Mouse (Mus musculus) urinary bladder, adult 2 months (tissue): Measurements from ENCODE around the gene Gpr153. TPM values are rescaled to one million over a fixed set of nuclear protein-coding genes. Genes with fewer than 3 reads are reported as not detected.
"Not testable (repeated sequence)": the region's sequence is repeated elsewhere in the genome, so short reads cannot be mapped to it uniquely, and the experiment has no call there.

ENCODE experiments used
- DNase-seq: peaks from one replicate; pipeline ENCODE4 v3.0.0; 2022; ENCODE audit warnings: low spot score
- polyA plus RNA-seq: library from polyadenylated mRNA; depleted of rRNA; stranded (reverse); fragments of >200 nt; gene quantifications from 2 replicates; pipeline ENCODE4 v1.2.3, GENCODE M21; 2012; rRNA removed

Gene Gpr153
- polyA plus RNA-seq, result 31.3 and 39.2 TPM in 2 replicates

- DNase-seq, result no peak
These were observed at the start of gene Gpr153 for GRCm38 (mm10) chr4:152273621-152274236. Gpr153 (plus strand) TSS chr4:152274232.

DNA sequence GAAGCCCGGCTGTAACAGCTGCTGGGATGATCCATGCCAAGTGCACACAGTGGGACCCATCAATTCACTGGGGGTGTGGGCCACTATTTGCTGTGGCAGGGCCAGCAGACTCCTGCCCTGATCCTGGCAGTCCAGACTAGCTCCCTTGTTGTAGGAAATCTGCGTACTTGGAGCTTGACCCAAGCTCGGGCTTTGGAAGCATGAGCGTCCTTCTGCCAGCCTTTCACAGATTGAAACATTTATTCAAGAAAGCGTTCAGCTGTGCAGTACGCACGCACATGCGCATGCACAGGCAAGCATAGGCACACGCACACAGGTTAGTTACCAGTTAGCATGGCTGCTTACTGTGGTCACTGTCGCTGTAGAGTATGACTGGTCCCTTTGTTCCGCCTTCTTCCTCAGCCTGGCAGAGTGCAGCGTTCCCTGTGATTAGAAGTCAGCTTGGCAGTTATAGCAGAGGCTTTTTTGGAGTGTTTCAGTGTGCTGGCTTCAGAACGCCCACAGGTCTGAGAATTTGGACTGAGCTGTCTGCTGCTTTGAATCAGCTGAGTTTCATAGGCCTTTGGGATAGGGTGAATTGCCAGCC lies 47.0 kb upstream of the Gpr153 start:
- DNase-seq, result no peak

GRCm38 (mm10) chr4:152227749-152228527 lies 46.1 kb upstream of the Gpr153 start:
- no peak for DNase-seq

DNA sequence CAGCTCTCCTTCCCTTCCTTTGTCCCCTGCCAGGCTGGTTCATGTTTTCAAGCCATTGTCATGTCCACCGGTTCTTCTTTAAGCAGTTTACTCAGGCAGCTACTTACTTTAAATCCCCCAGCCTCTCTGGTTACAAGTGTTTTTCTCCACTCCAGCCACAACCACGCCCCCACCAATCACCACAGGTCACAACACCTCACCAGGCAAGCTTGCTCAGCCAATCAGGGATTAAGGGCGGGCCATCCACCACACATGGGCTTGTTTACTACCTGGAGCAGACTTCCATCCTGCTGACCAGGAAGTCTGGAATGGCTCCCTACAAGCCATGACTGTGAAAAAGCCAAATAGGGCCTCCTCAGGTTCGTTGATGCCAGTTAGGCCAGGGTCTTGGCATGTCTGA lies 43.7 kb upstream of the Gpr153 start:
- DNase-seq, result not testable (repeated sequence)

- DNase-seq, result no peak
These were observed 42.7 kb upstream of the Gpr153 start for GRCm38 (mm10) chr4:152231326-152231725.

DNA sequence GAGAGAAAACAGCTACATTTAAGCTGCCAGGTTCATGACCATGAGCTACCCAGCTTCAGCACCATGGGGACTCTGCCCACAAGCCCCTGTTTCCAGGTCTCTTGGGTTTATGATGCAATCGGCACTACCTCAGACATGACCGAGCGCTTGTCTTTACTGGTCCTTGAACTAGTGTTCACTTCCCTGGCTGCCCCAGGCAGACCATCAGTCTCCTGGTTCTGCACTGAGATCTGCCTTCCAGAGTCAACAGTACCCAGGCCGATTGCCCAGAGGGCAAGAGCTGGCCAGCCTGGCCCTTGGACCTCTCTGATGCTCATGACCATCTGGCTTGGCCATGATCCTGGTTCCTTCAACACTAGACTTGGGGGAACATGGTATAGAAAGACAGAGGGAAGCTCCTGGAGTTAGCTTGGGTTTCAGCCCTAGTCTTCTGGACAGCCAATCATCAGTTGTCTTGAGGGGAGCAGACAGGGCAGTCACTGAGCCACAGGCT lies 41.6 kb upstream of the Gpr153 start:
- DNase-seq, result no peak

DNA sequence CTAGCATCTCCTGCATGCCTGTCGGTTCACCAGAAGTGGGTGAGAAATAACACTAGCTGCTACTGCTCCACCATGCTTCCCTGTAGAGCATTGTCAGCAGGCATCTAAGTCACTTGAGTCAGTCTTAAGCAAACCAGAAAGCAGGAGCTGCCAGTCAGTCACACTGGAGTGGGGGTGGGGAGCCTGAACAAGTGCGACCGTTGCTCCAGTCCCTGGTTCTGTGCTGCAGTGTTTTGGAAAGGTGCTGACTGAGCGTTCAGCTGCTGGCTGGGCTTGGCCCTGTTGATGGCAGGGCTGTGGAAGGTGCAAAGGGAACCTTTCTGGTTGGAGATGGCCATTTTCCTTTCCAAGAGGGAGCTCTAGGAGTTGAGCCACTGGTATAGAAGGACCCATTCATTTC lies 34.1 kb upstream of the Gpr153 start:
- DNase-seq, result no peak

DNA sequence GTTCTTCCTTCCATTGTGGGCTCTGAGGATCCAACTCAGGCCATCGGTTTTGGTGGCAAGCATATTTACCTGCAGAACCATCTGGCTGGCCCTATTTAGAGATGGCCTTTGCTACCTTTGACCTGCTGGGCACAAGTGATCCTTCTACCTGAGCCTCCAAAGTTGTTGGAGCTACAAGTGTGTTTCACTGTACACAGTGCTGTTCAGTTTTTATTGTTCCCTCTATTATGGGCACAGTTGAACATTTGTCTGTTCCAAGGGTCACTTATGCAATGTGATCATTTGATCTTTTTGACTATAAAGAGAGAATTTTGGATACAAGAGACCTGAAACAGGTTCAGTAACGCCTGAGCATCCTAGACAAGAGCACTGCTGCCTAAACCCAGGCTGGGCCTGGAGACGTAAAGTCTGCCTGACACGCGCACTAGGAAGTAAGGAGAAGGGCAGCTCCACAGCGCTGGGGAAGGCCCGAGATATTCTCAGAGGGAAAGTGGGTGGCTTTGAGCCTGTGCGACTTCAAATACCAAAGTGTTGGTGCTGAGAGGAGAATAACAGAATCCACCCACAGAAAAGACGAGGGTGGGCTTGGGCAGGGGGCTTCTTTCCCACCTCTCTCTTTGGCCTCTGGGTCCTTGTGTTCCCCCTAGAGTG lies 30.7 kb upstream of the Gpr153 start:
- no peak for DNase-seq

GRCm38 (mm10) chr4:152243969-152244368 lies 30.1 kb upstream of the Gpr153 start:
- DNase-seq, result no peak

- DNase-seq, result no peak
These were observed 29.2 kb upstream of the Gpr153 start for GRCm38 (mm10) chr4:152244545-152245522.

GRCm38 (mm10) chr4:152246011-152246410 lies 28.0 kb upstream of the Gpr153 start:
- DNase-seq, result no peak

GRCm38 (mm10) chr4:152247195-152247594 lies 26.8 kb upstream of the Gpr153 start:
- DNase-seq, result no peak

GRCm38 (mm10) chr4:152250615-152251014 lies 23.4 kb upstream of the Gpr153 start:
- no peak for DNase-seq

DNA sequence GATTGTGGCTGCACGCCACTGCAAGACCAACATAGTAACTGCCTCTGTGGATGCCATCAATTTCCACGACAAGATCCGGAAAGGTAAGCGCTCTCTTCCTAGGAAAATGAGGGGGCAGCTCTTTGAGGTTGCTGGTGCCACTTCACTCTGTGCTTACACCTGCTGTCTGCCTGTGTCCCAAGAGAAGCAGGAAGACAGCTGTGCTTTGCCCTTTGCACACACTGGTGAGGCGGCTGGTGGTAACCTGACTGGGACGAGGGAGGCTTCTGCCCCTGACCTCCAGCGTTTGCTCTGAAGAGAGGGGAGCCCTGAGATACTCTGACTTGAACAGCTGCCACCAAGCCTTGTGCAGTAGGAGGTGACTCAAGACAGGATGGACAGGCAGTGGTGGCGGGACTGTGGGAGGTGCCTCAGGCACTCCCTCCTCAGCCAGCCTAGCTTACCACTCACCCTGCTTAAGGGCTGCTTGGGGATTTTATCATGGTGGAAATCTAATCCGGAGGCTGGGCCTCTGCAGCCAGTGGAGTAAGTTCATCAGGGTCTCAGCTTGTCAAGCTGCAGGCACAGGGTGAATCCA lies 20.8 kb upstream of the Gpr153 start:
- DNase-seq, result no peak

DNA sequence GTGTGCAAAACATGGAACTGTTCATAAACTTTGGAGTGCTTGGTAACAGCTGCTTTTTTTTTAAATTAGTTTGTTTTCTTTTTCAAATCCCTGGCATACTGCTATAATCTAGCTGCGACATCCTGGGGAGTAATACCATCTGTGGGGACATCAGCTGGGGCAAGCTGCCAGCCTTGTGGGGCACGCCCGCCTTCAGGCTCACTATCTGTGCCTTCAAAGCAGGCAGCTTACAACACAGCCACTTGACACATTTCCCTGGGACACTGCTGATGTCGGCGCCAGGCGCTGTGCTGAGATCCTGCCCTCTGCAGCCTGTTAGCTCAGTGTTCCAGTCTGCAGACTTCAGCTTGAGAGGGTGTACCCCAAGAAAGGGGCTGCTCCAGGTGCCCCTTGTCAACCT lies 17.0 kb upstream of the Gpr153 start:
- no peak for DNase-seq

DNA sequence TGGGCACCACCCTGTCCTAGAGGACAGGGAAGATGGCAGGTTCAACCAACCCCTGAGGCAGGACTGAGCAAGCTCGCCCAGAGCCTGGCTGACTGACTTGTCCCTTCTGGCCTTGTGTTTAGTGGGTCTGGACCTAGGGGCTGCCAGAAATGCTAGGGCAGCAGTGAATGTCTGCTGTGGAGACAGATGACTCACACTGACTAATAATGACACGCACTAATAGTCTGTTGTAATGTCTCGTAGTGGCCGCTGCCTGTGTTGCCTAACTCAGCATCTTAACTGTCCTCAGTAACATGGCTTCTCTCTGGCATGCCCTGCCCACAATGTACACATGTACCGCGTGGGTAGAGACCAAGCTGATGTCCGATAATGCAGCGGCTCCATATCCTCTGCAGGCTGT lies 13.6 kb upstream of the Gpr153 start:
- DNase-seq, result no peak

- no peak for DNase-seq
These were observed 11.8 kb upstream of the Gpr153 start for GRCm38 (mm10) chr4:152262187-152262586.

DNA sequence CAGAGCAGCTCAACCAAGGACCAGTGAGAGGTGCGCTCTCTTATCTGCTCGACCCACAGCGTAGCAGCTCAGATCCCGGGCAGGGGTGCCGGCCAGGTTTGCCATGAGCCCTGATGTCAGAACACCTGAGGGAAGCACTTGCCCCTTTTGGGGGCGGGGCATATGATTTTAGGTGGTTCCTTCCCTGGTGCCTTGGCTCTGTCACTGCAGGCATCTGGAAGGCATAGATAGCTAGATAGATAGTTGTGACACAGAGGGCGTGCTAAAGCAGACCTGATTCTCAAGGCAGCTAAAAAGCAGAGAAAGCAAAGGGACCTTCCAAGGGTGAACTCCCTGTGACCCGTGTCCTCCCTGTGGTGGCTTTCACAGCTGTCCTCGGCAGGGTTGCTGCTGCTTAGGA lies 10.9 kb upstream of the Gpr153 start:
- no peak for DNase-seq

- no peak for DNase-seq
These were observed 10.4 kb upstream of the Gpr153 start for GRCm38 (mm10) chr4:152263512-152264176.

GRCm38 (mm10) chr4:152264177-152264530 lies 9.9 kb upstream of the Gpr153 start:
- no peak for DNase-seq
